Mouse (Mus musculus): Measurements from ENCODE around the gene Olfr458.
"Not testable (repeated sequence)": the region's sequence is repeated elsewhere in the genome, so short reads cannot be mapped to it uniquely, and the experiment has no call there.

The Olfr458 gene

GRCm38 (mm10) chr6:42465096-42465495 lies at the start of gene Olfr458:
TSS of gene Olfr458 (minus strand) at chr6:42465196.
- no peak for DNase-seq (ENCODE audit: low read depth, low spot score)

DNA sequence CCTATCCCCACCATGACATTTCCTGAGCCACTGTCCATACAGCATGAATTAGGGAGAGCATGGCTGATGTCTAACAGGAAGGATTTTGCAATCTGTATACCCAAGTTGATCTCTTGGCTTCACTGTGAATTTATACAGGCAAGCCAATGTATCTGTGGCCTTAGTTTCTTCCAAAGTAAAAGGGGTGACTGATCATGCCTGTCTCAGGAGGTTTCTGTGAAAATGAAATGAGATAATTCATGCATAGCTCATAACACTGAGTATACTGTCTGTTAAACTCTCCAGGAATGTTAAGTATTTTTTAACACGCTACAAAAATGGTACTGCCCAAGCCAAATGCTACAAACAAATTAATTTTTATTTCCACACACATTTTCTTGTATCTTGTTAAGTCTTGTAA lies 48.5 kb upstream of the Olfr458 start:
- DNase-seq (ENCODE audit: low read depth, low spot score): no peak

DNA sequence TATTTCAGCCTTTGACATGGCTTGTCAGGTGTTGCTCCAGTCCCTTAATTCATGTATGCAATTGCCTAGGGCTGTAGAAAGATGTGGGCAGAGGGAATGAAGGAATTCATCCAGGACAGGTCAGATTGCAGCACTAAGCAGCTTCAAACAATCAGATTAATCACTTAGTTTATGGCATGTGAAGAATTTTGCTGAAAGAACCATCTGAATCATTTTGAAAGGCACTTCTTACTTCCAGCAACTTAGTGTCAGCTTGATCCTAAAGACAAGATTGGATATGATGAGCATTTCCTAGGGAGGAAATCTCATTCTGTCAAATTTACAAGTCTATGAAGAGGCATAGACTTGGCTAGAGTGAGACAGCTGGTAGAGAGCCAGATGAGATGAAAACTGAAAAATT lies 44.3 kb upstream of the Olfr458 start:
- peak; percentile 3 for DNase-seq (ENCODE audit: low read depth, low spot score)

DNA sequence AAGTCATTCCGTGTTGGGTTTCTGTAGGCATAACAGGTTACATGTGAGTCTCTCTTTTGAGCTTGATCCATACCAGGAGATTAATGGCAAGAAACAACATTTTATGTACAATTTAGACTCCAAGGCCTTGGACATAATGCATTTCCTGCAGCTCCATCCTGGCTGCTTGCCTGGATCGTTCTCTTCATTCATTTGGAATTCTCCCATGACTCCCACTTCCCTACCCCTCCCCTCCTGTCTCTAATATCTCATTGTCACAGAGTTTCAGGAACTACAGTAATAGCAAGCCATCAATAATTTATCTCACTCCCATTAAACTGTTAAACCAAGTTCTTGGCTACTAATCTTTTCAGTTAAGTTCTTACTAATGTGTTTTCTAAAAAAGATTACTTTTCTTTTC lies 38.5 kb upstream of the Olfr458 start:
- DNase-seq (ENCODE audit: low read depth, low spot score): no peak

GRCm38 (mm10) chr6:42489731-42490130 lies 24.7 kb upstream of the Olfr458 start:
- no peak for DNase-seq (ENCODE audit: low read depth, low spot score)

DNA sequence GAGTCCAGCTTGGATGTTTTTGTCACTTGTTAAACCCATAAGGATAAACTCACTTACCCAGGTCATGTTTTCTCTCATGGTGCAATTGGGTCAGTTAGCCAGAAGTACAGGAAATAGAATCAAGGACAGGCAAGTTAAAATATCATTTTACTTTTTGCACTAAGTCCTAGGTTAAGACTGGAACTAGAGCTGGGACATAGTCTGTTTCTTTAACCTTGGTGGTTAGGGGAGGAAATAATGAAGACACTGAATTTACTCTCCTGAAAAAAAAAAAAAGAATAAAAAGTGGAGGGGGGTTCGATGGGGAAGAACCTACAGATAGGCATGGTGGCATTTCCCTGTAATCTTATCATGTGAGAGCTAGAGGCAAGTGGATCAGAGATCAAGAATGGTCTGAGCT lies 22.1 kb upstream of the Olfr458 start, which contains the start of gene Olfr456:
Olfr456 (minus strand) TSS at position 101 of the 400 bp plus-strand sequence.
- no peak for DNase-seq (ENCODE audit: low read depth, low spot score)

DNA sequence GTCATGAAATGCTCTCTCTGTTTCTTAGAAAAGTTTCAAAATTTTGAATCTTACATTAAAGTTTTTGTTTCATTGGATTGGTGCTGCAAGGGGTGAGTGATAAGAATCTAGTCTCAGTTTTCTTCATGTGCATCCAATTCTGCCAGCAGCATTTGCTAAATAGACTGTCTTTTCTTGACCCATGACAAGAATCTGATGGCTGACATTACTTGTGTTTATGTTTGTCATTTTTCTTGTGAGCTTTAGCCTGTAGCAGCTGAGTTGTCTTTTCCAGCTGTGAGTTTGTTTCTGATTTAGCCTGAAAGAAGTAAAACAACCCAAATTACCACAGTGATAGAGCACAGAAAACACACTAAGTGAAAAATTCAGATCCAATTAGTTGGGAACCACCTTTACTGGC lies 19.6 kb upstream of the Olfr458 start:
- no peak for DNase-seq (ENCODE audit: low read depth, low spot score)

DNA sequence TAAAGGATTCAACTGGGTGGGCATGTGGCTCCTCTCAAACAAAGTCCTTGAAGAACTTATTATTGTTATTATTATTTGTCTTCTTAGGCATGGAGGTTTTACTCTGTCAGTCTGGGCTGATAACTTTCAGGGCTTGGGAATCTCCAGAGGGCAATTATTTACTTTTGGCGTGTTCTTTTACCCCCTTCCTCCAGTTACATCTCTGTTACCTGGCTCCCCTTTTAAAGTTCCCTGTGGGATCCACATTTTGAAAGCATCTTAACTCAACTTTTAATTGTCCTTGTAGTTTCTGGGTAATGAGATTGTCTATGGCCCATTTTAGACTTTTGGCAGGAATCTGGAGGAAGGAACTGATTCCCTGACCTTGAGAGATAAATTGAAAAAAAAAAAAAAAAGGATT lies 11.2 kb upstream of the Olfr458 start, which contains the start of gene Olfr457:
Olfr457 (minus strand) TSS at position 101 of the 400 bp plus-strand sequence.
- no peak for DNase-seq (ENCODE audit: low read depth, low spot score)

DNA sequence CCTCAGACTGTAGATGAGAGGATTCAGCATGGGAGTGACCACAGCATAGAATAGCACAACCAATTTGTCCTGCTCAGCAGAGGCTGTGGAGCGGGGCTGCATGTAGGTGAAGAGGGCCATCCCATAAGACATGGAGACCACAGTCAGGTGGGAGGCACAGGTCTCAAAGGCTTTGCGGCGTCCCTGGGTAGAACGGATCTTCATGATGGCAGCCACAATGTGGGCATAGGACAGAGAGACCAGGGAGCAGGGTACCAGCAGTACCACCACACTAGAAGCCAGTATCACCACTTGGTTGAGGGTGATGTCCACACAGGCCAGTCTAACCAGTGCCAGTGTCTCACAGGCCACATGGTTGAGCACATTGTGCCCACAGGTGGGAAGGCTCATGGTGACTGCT lies 6.3 kb upstream of the Olfr458 start:
- DNase-seq (ENCODE audit: low read depth, low spot score): not testable (repeated sequence)

- DNase-seq (ENCODE audit: low read depth, low spot score): no peak
These were observed 5.5 kb upstream of the Olfr458 start for GRCm38 (mm10) chr6:42470542-42470941.

GRCm38 (mm10) chr6:42447381-42447780 lies 17.6 kb downstream of the Olfr458 start:
- no peak for DNase-seq (ENCODE audit: low read depth, low spot score)

DNA sequence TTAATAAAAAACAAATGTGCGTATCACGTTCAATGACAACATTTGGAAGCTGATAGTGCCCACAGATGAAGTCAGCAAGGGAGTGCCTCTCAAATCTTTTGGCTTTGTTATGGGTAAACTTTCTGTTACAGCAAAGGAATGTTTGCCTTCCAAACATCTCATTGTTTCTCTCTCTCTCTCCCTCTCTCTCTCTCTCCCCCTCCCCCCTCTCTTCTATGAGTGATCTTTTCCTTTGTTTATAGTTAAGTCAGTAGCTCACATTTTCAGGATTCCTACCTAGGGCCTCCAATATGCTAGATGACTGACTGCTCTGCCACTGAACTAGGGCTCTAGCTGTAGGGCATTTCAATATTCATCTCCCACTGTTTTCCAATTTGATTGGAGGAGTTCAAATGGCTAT lies 20.5 kb downstream of the Olfr458 start:
- no peak for DNase-seq (ENCODE audit: low read depth, low spot score)

DNA sequence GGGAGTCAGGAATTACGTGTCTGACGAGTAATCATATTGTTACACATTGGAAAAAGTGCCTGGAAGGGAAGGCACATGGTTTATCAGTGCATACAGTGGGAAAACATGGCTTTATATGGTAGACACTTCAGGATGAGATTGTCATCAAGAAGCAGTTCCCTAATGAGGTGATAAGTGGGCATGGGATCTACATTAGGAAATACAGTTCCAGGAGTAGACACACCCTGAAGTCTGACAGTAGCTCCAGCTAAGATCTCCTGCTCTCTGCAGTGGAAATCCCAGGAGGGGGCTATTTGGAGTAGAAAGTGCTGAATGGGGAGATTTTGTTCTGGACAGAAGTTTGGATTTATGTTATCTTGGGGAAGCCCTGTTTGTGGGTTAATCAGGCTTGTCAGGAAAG lies 23.6 kb downstream of the Olfr458 start:
- no peak for DNase-seq (ENCODE audit: low read depth, low spot score)

DNA sequence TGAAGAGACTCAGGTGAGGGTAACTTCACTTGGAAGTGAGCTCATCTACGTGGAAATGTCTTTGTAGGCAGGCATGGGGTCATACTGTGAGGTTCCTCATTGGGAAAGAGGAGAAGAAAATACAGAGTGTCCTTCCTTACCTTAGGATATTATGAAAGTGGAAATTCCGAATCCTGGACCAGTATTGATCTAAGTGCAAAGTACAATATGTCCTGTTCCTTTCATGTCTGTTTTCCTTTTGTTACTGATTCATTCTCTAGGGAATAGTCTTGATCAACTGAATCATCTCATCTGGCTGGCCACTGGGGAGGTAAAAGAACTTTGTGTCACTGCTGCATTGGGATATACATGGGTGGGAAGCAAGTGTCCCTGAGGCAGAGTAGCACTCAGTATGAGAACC lies 29.5 kb downstream of the Olfr458 start:
- DNase-seq (ENCODE audit: low read depth, low spot score): no peak

DNA sequence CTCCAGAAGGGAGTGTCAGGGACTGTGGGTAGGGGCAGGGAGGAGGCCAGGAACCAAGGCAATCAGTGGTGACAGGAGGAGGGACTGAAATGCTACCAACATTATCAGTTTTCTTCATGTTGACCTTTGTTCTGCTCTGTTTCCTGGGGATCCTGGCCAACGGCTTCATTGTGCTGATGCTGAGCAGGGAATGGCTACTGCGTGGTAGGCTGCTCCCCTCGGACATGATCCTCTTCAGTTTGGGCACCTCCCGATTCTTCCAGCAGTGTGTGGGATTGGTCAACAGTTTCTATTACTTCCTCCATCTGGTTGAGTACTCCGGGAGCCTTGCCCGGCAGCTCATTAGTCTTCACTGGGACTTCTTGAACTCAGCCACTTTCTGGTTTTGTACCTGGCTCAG lies 30.6 kb downstream of the Olfr458 start, which contains the start of gene Tas2r126:
Tas2r126 (plus strand) TSS at position 90 of the 400 bp plus-strand sequence.
- no peak for DNase-seq (ENCODE audit: low read depth, low spot score)

DNA sequence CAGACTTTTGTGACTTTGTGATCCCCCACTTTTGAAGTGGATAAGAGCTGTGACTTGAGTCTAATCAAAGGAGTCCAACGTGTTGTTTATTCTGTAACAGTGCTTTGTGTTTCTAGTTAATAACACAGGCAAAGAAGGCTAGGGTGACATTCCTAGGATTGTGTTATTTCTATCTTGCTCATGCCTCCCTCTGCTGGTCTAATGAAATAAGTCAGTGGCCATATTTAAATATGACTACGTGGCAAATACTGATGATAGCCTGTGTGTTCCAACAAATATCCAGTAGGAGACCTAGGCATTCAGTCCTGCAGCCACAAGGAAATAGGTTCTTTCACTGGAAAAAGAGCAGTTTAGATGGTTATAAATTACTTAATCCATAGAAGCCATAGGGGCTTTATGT lies 31.4 kb downstream of the Olfr458 start:
- no peak for DNase-seq (ENCODE audit: low read depth, low spot score)

GRCm38 (mm10) chr6:42426337-42426736 lies 38.7 kb downstream of the Olfr458 start:
- no peak for DNase-seq (ENCODE audit: low read depth, low spot score)

- DNase-seq (ENCODE audit: low read depth, low spot score): no peak
These were observed 40.5 kb downstream of the Olfr458 start for GRCm38 (mm10) chr6:42424472-42424871.

- no peak for DNase-seq (ENCODE audit: low read depth, low spot score)
These were observed 43.6 kb downstream of the Olfr458 start for GRCm38 (mm10) chr6:42421439-42421838.

- DNase-seq (ENCODE audit: low read depth, low spot score): no peak
These were observed 45.6 kb downstream of the Olfr458 start for GRCm38 (mm10) chr6:42419443-42419842.
